Mouse (Mus musculus) skeletal muscle tissue, adult 2 months (tissue): ENCODE measurements at regions not wholly inside any gene's neighbourhood (a gene's known extent, or its start where the extent isn't known, plus 50 kb on each side); places are given as distances from the start of the nearest gene placed in this dataset.

Experiments
- DNase-seq: peaks from one replicate; pipeline ENCODE4 v3.0.0-alpha.2; 2012; ENCODE audit warnings: low read depth, low spot score

GRCm38 (mm10) chr3:21218936-21219335 lies 852.0 kb upstream of the Agtr1b start:
- DNase-seq: no peak

GRCm38 (mm10) chr3:21241184-21241583 lies 835.3 kb upstream of the Tbl1xr1 start:
- DNase-seq: no peak

- DNase-seq: no peak
Measured at GRCm38 (mm10) chr3:21256129-21256760, 820.2 kb upstream of the Tbl1xr1 start.

- DNase-seq: no peak
Measured at GRCm38 (mm10) chr3:21263317-21263716, 813.1 kb upstream of the Tbl1xr1 start.

- DNase-seq: no peak
Measured at GRCm38 (mm10) chr3:21265491-21265890, 811.0 kb upstream of the Tbl1xr1 start.

DNA sequence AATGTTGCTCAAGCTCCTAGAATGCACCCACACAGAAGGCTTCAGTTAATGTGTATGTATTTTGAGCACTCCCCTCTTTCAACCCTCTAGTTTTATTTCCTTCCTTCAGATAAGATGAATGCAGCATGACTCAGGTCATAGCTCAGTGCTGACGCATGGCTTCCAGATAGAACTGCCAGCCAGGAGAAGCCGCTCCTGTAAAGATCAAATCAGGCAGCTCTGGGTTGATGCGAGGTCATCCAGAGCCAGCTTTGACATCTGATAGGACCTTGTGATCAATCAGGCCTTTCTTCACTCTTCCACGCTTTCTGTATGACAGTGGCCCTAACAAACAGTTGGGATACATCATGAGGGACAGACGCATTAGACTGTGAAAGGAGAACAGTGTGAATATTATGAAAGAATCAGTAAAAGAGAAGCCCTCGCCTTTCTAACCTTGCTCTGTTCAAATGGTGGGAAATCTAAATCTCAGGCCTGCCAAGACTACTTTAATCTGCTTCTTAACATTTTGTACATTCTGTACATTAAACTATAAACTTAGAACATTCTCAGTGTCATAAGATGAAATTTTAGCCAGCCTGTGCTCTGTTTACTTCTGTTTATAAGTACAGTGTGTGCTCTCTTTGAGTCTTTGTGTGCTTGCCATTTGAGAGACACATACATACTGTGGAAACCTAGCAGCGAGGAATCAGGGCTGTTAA lies 807.9 kb upstream of the Tbl1xr1 start:
- peak; percentile 85 for DNase-seq

GRCm38 (mm10) chr3:21269130-21269440 lies 807.4 kb upstream of the Tbl1xr1 start:
- DNase-seq: peak; percentile 34

DNA sequence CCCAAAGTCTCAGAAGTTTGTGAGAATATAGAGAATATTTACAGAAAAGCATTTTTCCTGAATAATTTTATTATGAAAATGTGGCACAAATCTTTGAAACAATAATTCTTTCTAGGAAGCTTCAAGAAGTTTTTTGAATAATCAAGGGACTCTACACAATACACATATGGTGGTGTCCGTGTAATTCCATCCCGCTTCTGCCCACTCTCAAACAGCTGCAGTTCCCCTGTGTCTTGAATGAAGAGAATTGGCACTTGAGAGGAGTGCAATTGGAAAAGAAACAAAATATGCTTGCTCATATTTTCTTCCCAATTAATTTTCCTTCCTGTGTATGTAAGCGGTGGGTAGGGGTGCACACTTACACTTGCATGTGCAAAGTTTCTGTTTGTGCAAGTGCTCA lies 805.7 kb upstream of the Tbl1xr1 start:
- DNase-seq: no peak

DNA sequence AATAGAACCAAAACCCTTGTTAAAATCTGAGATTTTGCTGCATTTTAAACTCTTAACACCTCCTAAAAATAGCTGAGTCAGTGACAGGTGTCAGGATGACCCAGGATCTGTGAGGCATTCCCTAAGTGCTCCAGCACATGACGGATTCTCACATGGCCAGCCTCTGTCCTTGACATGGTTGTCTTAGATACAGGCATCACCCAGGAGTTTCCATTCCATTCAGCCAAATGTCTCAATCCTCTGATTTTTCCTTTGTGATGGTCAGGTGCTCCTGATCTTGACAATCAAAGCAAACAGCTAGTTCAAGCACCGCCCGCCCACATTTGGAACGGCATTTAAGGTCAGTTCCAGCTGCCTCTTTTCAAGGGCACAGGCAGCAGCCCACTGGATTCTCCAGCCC lies 804.2 kb upstream of the Tbl1xr1 start:
- peak; percentile 10 for DNase-seq

DNA sequence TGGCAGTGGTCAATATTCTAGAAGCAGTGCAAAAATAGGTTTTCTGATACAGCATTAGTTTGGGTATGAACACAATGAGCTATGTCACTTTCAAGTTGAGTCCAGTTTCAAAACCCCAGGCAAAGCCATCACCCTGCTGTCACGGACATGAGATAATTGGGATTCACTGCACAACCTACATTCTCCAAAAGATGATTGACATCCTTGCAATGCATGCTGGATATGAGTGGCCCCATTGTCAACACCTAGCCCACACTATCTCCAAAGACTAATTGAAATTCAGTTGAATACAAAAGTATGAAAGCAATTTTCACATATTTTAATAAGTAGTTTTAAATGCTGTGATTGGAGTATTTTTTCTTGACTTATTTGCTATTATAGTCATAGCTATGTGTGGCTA lies 783.7 kb upstream of the Tbl1xr1 start:
- no peak for DNase-seq

DNA sequence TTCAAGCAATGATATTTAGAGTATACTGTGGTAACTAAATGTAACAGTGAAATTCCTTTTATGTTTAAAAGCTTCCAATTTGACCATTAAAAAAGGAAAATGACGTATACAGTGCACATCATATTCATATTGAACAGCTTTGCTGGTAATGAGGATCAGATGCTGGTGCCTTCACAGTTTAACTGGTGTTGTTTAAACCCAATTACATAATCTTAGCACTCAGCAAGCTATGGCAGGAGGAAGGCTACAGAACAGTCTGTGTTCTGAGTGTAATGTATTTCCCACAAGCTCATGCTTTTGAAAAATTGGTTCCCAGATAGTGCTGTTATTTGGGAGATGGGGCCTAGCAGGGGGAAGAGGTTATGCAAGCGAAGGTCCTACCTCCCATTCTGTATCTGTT lies 783.1 kb upstream of the Tbl1xr1 start:
- DNase-seq: no peak

- DNase-seq: no peak
Measured at GRCm38 (mm10) chr3:21294776-21295175, 781.7 kb upstream of the Tbl1xr1 start.

DNA sequence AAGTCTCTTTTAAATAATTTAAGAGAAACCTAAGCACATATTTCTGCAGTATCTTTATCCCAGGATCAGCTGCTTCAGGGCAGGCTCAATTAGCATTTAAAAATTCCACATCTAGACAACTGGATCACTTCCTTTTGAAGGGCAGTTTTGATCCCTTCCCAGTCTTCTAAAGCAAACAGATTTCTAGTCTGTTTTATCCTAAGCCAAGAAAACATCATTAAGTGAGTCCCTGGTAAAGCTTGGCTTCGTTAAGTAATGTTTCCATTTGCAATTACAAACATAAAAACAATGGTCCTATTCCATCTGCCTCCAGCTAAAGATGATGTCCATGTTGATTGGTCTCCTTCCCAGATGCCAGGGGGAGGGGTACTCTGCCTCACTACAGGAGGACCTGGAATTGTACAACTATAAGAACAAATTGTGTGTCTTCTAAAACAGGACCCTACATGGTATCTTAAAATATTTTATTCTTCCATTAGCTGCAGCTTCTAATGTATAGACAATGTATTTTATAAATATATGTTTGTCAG lies 779.8 kb upstream of the Tbl1xr1 start:
- no peak for DNase-seq

- no peak for DNase-seq
Measured at GRCm38 (mm10) chr3:21325329-21325896, 751.0 kb upstream of the Tbl1xr1 start.

GRCm38 (mm10) chr3:21341916-21342315 lies 734.5 kb upstream of the Tbl1xr1 start:
- DNase-seq: no peak

GRCm38 (mm10) chr3:21343095-21343494 lies 733.4 kb upstream of the Tbl1xr1 start:
- DNase-seq: no peak

DNA sequence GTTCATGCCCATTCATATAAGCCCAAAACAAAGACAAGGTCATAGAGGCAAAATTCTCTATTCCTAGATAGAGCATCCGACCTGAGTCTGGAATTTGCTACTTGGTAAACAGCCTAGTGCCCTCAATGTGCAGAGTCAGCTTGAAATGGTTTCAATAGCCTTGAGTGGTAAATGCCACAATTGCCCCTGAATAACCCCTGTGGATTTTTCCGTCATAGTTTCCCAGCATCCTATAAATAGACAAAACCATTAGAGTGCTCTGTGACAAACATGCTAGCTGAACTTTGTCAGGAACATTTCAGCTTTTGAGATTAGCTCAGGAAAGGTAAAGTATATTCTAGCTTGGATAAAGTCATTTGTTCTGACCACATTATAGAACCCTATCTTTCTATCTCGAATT lies 727.0 kb upstream of the Tbl1xr1 start:
- peak; percentile 27 for DNase-seq

- no peak for DNase-seq
Measured at GRCm38 (mm10) chr3:21356150-21356549, 720.3 kb upstream of the Tbl1xr1 start.

- no peak for DNase-seq
Measured at GRCm38 (mm10) chr3:21356831-21357712, 719.4 kb upstream of the Tbl1xr1 start.

- DNase-seq: no peak
Measured at GRCm38 (mm10) chr3:21358068-21358467, 718.4 kb upstream of the Tbl1xr1 start.

- no peak for DNase-seq
Measured at GRCm38 (mm10) chr3:21361069-21361468, 715.4 kb upstream of the Tbl1xr1 start.

- peak; percentile 82 for DNase-seq
Measured at GRCm38 (mm10) chr3:21379816-21380215, 696.6 kb upstream of the Tbl1xr1 start.
